Mouse (Mus musculus) cerebellum, postnatal 10 days (tissue): ENCODE data around the gene Pithd1.
A peak's percentile ranks its signal among the peaks of the same experiment; 100 is the strongest.
"Not testable (repeated sequence)": the region's sequence is repeated elsewhere in the genome, so short reads cannot be mapped to it uniquely, and the experiment has no call there.

ENCODE experiments used
- DNase-seq, 2 experiments: peaks; one replicate each; pipeline ENCODE4 v3.0.0; 2021; ENCODE audit warnings: mixed read lengths in 2 of 2

Pithd1 gene

GRCm38 (mm10) chr4:135960717-135961116 is 26.3 kb downstream of the Pithd1 start:
- peak; percentile 89 to 92 for DNase-seq

DNA sequence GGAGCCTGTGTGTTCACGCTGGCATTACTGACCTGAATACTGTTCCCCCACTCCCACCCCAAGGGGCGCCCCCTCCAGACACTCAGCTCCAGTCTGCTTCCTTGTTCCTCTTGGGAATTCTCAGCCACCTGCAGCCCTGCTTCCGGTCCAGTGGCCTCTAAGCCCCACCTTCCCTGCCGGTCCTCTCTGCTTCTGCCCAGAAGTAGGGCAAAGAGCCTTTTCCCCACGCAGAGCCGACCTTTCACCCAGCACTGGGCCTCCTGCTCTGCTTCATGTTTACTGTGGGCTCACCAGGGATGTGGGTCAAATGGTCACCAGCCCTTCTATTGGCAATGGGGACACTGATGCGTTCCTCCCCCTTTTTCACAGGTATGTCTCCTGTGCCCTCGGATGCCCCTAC is 28.7 kb downstream of the Pithd1 start:
- no peak for DNase-seq

- DNase-seq, result no peak
Observed at GRCm38 (mm10) chr4:135955886-135956285, 31.2 kb downstream of the Pithd1 start.

DNA sequence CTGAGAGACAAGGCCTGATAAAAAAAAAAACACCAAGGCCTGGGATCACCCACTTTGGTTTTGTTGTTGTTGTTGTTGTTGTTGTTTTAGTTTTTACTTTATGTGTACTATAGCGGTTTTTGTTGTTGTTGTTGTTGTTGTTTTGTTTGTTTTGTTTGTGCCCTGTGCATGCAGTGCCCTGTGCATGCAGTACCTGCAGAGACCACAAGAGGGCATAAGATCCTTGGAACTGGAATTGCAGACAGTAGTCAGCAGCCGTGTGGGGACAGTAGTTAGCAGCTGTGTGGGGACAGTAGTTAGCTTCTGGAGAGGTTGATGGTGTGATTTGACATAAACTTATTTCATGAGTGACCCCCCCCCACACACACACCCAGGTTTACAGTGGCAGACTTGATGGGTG is 32.8 kb downstream of the Pithd1 start:
- peak; percentile 86 to 91 for DNase-seq

GRCm38 (mm10) chr4:135953179-135953578 is 33.9 kb downstream of the Pithd1 start:
- DNase-seq, result no peak

DNA sequence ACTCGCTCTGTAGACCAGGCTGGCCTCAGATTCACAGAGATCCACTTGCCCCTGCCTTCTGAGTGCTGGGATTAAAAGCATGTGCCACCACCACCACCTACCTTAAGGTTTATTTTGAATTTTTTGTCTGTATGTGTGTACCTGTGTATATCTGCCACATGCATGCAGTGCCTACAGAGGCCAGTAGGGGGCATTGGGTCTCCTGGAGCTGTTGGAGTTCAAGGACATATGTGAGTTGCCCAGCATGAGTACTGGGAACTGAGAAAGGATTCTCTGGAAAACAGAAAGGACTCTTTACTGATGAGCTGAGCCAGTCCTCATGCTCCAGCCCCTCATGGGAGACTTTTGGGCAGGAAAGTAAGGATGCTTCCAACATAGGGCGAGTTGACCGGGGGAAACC is 35.6 kb downstream of the Pithd1 start:
- peak in 1 of 2 experiments; percentile 50 for DNase-seq

- peak in 1 of 2 experiments; percentile 36 for DNase-seq
Observed at GRCm38 (mm10) chr4:135950365-135950764, 36.7 kb downstream of the Pithd1 start.

- peak; percentile 59 to 61 for DNase-seq
Observed at GRCm38 (mm10) chr4:135949911-135950310, 37.2 kb downstream of the Pithd1 start.

- DNase-seq, result peak in 1 of 2 experiments; percentile 26
Observed at GRCm38 (mm10) chr4:135949475-135949874, 37.6 kb downstream of the Pithd1 start.

DNA sequence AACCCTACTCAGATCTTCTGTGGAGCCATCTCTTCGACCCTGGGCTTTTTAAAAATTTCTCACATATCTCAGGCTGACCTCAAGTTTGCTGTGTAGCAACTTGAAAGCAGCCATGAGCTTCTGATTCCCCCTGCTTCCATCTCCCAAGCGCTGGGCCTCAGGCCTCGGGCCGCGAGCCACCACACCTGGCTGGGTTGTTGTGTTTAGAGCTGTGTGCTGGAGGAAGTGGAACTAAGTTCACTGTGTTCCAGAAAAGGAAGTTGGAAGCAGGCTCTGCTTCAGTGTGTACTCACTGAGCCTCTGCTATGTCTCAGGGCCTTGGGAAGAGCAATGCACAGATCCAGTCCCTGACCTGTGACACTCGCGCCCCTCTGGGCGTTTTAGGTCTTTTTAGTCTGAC is 38.9 kb downstream of the Pithd1 start:
- DNase-seq, result no peak

GRCm38 (mm10) chr4:135946659-135947301 is 40.3 kb downstream of the Pithd1 start:
- peak; percentile 61 to 68 for DNase-seq

DNA sequence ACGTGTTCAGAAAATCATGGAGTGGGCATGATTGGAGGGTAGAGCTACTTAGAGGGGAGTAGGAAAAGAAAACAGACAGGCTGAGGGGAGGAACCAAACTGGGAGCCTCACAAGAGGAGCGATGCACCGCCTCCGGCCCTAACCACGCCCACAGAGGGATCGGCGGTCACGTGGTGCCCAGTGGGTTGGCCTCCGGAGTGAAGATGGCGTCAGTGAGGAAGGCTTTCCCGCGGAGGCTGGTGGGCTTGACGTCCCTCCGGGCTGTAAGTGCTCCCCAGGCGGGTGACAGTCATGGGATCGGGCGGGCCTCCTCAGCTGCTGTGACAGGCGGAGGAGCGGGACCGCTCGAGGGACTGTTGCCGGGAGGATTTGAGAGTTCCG is 40.8 kb downstream of the Pithd1 start, which contains the start of gene Hmgcl:
Gene Hmgcl (plus strand): TSS at position 171 of the 381 bp plus-strand sequence.
- DNase-seq, result peak; percentile 97 to 98

DNA sequence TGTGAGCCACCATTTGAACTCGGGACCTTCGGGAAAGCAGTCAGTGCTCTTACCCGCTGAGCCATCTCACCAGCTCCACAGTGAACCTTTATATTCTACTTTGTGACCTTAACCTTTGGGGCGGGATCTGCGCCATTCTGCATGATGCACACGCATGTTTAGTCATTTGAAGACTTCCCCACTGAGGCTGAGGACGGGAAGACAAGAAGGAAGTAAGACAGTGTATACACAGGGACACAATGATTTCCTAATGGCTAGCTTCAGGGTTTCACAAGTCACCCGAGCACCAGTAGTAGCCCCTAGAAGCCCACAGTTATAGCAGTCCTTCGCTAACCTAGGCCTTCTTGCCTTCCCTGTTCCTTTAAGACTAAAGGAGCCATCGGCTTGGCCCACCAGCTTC is 41.4 kb downstream of the Pithd1 start:
- no peak for DNase-seq

DNA sequence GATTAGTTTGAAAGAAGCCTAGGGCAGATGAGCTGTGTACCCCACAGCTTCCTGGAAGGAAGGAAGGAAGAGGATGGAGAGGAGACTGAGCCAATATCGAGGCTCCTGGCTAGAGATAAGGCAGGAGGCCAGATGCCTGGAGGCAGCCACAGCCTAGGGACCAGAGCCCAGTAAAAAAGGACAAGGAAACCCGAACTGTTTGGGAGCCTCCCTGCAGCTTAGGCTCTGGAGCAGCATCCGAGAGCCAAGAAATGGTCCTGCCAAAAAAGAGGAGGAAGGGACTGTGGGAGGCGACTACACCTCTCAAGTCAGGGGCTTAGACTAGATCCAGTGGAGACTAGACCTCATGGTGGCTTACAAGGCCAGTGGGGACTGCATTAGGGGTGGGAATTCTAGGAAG is 43.7 kb downstream of the Pithd1 start:
- peak; percentile 38 to 52 for DNase-seq

DNA sequence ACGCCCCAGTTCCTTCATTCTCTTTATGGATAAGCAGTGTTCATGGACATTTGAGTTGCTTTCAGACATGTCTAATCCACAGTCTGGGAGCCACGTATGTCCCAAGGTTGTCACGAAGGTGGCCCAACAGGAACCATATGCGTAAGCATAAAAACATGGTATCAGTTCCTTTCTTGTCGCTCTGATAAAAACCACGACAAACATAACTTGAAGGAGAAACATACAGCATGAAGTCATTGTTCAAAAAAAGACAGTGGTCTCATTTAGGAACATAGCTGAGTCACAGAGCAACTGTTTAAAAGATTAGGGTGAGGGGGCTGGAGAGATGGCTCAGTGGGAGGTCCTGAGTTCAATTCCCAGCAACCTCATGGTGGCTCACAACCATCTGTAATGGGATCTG is 44.9 kb downstream of the Pithd1 start:
- no peak for DNase-seq

- not testable (repeated sequence) for DNase-seq
Observed at GRCm38 (mm10) chr4:135941026-135941425, 46.0 kb downstream of the Pithd1 start.

- no peak for DNase-seq
Observed at GRCm38 (mm10) chr4:135938858-135939257, 48.2 kb downstream of the Pithd1 start.

DNA sequence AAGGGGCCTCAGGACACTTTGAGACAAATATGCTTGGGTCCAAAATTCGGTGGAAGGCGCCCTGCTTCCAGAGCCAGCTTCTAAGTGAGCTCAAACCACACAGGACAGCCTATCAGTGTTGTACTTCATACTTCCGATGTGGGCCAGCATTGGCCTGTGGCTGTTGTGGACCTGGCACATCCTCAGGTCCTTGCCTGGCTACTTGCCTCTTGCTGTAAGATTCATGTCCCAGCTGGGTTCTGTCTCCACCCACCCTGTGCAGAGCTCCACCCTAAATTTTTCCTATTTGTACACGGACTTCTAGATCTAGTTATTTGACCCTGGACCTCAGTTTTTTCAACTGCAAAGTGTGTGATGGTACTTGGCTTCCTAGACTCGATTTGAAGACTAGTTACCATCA is 51.6 kb downstream of the Pithd1 start:
- DNase-seq, result no peak

GRCm38 (mm10) chr4:135934708-135935500 is 52.2 kb downstream of the Pithd1 start:
- no peak for DNase-seq

- peak; percentile 45 to 47 for DNase-seq
Observed at GRCm38 (mm10) chr4:135931832-135932231, 55.2 kb downstream of the Pithd1 start.

DNA sequence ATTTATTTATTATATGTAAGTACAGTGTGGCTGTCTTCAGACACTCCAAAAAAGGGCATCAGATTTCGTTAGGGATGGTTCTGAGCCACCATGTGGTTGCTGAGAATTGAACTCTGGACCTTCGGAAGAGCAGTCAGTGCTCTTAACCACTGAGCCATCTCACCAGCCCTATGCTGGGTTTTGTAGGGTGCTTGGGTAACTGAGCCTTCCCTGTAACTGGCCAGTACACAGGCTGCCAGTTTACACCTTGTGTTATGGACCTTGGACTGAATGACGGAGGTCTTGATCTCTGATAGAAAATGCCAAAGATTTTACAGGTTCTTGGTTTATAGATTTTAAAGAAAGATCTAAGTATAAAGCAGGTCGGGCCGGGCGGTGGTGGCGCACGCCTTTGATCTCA is 56.8 kb downstream of the Pithd1 start:
- no peak for DNase-seq

DNA sequence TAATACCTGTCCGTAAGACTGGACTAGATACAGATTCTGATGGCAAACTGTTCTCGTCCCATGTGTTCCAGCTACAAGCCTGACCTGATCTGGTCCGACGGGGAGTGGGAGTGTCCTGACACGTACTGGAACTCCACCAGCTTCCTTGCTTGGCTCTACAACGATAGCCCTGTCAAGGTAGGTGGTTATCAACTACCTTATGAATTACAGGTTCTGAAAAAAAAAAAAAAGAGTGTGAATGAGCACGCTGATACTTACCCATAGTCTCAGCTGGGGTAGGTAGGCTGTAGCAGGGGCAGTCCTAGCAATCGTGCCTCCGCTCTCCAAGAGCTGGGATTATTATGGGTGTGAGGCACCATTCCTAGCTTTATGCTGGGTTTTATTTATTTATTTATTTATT is 57.2 kb downstream of the Pithd1 start:
- no peak for DNase-seq

DNA sequence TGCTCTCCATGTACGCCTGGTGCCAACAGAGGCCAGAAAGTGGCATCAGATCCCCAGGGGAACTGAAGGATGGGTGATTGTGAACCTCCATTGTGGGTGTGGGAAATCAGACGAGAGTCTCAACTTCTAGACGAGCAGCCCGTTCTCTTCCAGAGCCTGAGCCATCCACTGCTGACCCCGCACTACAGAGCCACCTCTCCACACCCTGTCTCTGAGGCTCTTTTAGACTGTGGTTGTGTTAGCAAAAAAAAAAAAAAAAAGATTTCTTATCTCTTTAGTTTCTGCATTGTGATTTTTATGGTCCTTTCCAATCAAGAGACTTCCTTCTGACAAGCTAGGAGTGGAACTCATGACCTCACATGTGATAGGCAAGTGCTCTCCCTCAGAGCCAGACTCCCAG is 57.7 kb downstream of the Pithd1 start:
- no peak for DNase-seq

DNA sequence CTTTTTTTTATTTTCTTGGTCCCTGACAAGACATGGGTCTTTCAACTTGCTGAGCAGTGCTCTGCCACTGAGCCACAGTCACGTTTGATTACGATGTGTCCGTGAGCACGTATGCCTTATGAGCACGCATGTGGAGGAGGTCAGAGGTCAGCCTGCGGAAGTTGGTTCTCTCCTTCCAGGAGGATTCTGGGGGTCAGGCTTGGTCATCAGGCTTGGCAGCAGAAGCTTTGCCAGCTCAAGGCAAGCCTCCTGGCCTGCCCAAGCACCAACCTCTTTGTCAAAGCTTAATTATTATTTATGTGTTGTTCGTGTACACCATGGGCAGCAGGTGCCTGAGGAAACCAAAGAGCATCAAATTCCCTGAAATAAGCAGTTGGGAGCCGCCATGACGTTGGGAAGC is 58.7 kb downstream of the Pithd1 start:
- DNase-seq, result no peak
